Mouse (Mus musculus): ENCODE data around the gene Dock3. TPM values are rescaled to one million over a fixed set of nuclear protein-coding genes. Genes with fewer than 3 reads are reported as not detected.

Gene Dock3
- polyA plus RNA-seq, 1 experiment from 2014 or later, result 26.7 TPM

DNA sequence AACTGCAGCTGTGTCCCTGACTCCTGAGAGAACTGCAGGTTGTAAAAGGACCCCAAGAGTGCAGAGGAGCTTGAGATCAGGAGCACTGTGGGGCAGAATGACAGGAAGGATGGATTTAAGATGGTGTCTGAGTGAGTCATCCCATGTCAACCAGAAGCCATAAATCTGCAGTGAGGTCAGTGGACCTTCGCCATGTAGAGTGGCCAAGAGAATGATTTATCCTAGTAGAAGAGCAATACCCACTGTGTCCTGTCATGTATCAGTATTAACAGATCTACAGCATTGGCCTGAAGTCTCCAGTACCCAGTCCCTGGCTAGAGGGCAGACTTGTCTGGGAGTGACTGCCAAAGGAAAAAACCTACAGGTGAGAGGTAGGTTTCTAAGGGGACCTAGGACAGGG lies 332.8 kb downstream of the Dock3 start:
- no peak overlapping the region for H3K4me2 ChIP-seq
- no peaks in the 10 kb centered on the region for H3K9me3 ChIP-seq (replicated peaks)
- H3K9ac ChIP-seq (replicated peaks), result no peak overlapping the region
- no peaks in the 10 kb centered on the region for H3K4me1 ChIP-seq
- peaks cover 71% of the 10 kb centered on the region for H3K36me3 ChIP-seq
- H3K27ac ChIP-seq (replicated peaks), result no peak overlapping the region
- H3K27me3 ChIP-seq (replicated peaks), result no peaks in the 10 kb centered on the region
- H3K4me3 ChIP-seq (replicated peaks), result no peak overlapping the region
- 82% methylated on average over 1 of the region's 1 CpGs for whole genome bisulfite sequencing
- ATAC-seq (ENCODE audit: low FRiP score), result no peak

GRCm38 (mm10) chr9:106893327-106893726 lies 338.4 kb downstream of the Dock3 start:
- H3K4me3 ChIP-seq (replicated peaks), result no peak overlapping the region
- 55% methylated on average over 3 of the region's 3 CpGs for WGBS
- peaks cover 47% of the 10 kb centered on the region for H3K36me3 ChIP-seq
- no peak for ATAC-seq (ENCODE audit: low FRiP score)
- peaks cover 41% of the 10 kb centered on the region for H3K4me1 ChIP-seq
- no peaks in the 10 kb centered on the region for H3K27me3 ChIP-seq (replicated peaks)
- peak overlapping the region; percentile 4; the same call in 1 of the 2 replicates for H3K9ac ChIP-seq (replicated peaks)
- H3K9me3 ChIP-seq (replicated peaks), result no peaks in the 10 kb centered on the region
- no peak overlapping the region for H3K27ac ChIP-seq (replicated peaks)
- peak overlapping the region; percentile 32 for H3K4me2 ChIP-seq

GRCm38 (mm10) chr9:106892552-106892875 lies 339.2 kb downstream of the Dock3 start:
- Histone ChIP-seq H3K36me3 (peaks cover 50% of the 10 kb centered on the region), H3K4me1 (peaks cover 49% of the 10 kb centered on the region), H3K27me3 (replicated peaks) (no peaks in the 10 kb centered on the region), H3K9ac (replicated peaks) (peak overlapping the region; percentile 83), H3K27ac (replicated peaks) (peak overlapping the region; percentile 96), H3K4me3 (replicated peaks) (peak overlapping the region; percentile 96), H3K9me3 (replicated peaks) (no peaks in the 10 kb centered on the region), H3K4me2 (peak overlapping the region; percentile 84)
- ATAC-seq (ENCODE audit: low FRiP score), result no peak
- WGBS, result 0% methylated on average over 9 of the region's 9 CpGs

DNA sequence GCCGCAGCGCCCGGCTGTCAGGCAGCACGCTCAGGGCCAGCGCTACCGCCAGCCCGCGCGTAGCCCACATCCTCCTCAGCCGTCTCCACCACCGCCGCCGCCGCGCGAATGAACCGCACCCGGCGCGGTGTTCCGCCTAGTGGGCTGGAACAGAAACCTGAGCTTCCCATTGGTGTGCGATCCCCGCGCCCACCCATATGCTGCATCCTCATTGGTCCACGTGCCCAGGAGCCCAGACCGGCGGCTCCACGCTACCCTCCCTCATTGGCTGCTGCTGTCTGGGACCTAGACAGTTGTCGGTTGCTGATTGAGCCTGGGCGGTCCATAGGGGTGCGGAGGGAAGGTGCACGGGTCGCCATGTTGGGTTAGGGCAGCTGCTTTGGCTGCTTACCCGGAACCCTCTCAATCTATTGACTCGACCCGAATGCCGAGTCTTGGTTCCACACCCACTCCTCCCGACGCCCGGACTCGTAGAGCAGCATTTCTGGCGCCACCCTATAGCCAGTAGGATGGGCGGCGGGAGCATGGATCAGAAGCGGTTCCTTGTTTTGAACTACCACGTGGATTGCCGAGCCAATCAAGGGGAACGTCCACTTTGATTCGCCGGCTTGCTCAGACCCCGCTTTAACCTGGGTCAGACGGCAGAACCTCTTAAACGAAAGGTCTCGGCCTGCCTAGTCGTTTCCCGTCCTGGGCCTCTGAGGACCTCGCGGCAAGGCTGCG lies 339.7 kb downstream of the Dock3 start, which contains the start of gene Manf:
Gene Manf, minus strand, starts transcription at position 151 of the 723 bp plus-strand sequence.
- WGBS, result under 1% methylated on average over 59 of the region's 59 CpGs
- H3K36me3 ChIP-seq, result peaks cover 47% of the 10 kb centered on the region
- peak within 1 kb of the TSS; percentile 96 for H3K4me3 ChIP-seq (replicated peaks)

GRCm38 (mm10) chr9:106891341-106891741 lies 340.4 kb downstream of the Dock3 start:
- H3K4me1 ChIP-seq, result peaks cover 53% of the 10 kb centered on the region
- peak overlapping the region; percentile 96 for H3K9ac ChIP-seq (replicated peaks)
- peaks cover 40% of the 10 kb centered on the region for H3K36me3 ChIP-seq
- peak overlapping the region; percentile 96 for H3K4me3 ChIP-seq (replicated peaks)
- H3K27ac ChIP-seq (replicated peaks), result peak overlapping the region; percentile 90
- H3K27me3 ChIP-seq (replicated peaks), result no peaks in the 10 kb centered on the region
- no peak for ATAC-seq (ENCODE audit: low FRiP score)
- H3K4me2 ChIP-seq, result peak overlapping the region; percentile 84
- 0% methylated on average over 17 of the region's 17 CpGs for WGBS
- H3K9me3 ChIP-seq (replicated peaks), result no peaks in the 10 kb centered on the region

More for the DNA sequence above, 339.7 kb downstream of the Dock3 start, which contains the start of gene Manf:
- ATAC-seq (ENCODE audit: low FRiP score), result peak; percentile 99
- Histone ChIP-seq H3K9ac (replicated peaks) (peak within 1 kb of the TSS; percentile 96), H3K4me2 (peak within 1 kb of the TSS; percentile 84), H3K9me3 (replicated peaks) (no peaks in the 10 kb centered on the region), H3K27me3 (replicated peaks) (no peaks in the 10 kb centered on the region), H3K4me1 (peaks cover 53% of the 10 kb centered on the region), H3K27ac (replicated peaks) (peak within 1 kb of the TSS; percentile 96)

- no peak for ATAC-seq (ENCODE audit: low FRiP score)
- H3K4me1 ChIP-seq, result peaks cover 56% of the 10 kb centered on the region
- H3K27ac ChIP-seq (replicated peaks), result no peak overlapping the region
- peaks cover 38% of the 10 kb centered on the region for H3K36me3 ChIP-seq
- peak overlapping the region; percentile 96 for H3K9ac ChIP-seq (replicated peaks)
- peak overlapping the region; percentile 96 for H3K4me3 ChIP-seq (replicated peaks)
- 67% methylated on average over 8 of the region's 8 CpGs for WGBS
- peak overlapping the region; percentile 84 for H3K4me2 ChIP-seq
- H3K9me3 ChIP-seq (replicated peaks), result no peaks in the 10 kb centered on the region
- no peaks in the 10 kb centered on the region for H3K27me3 ChIP-seq (replicated peaks)
Observed at GRCm38 (mm10) chr9:106890496-106891240, 341.0 kb downstream of the Dock3 start.

- Histone ChIP-seq H3K4me3 (replicated peaks) (no peak overlapping the region), H3K4me2 (no peak overlapping the region), H3K4me1 (peaks cover 70% of the 10 kb centered on the region), H3K9ac (replicated peaks) (peak overlapping the region; percentile 96; the same call in 1 of the 2 replicates), H3K36me3 (peaks cover 33% of the 10 kb centered on the region), H3K27me3 (replicated peaks) (no peaks in the 10 kb centered on the region), H3K9me3 (replicated peaks) (no peaks in the 10 kb centered on the region), H3K27ac (replicated peaks) (no peak overlapping the region)
- WGBS, result 88% methylated on average over 9 of the region's 9 CpGs
- ATAC-seq (ENCODE audit: low FRiP score), result no peak
Observed at GRCm38 (mm10) chr9:106889321-106889720, 342.4 kb downstream of the Dock3 start.

DNA sequence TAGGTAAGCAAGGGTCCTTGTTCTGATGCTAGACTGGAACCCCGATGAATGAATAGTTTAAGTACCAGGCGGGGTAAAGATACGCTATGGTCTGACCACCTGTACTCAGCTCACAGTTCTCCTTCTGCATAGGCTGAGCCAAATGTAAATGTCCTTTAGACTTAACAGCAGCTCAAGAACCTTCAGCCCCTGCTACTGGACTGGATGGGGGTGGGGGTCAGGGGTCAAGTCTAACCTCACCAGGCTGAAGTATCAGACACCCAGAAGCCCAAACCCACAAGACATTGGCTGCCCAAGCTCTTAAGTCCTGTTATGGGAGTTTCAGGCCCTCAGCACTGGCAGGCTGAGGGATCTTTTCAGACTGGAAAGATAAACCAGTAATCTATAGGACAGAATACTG lies 343.4 kb downstream of the Dock3 start:
- no peak for ATAC-seq (ENCODE audit: low FRiP score)
- H3K27ac ChIP-seq (replicated peaks), result no peak overlapping the region
- peaks cover 36% of the 10 kb centered on the region for H3K36me3 ChIP-seq
- H3K4me3 ChIP-seq (replicated peaks), result no peak overlapping the region
- no peaks in the 10 kb centered on the region for H3K27me3 ChIP-seq (replicated peaks)
- H3K4me1 ChIP-seq, result peaks cover 74% of the 10 kb centered on the region
- no peak overlapping the region for H3K4me2 ChIP-seq
- WGBS, result 94% methylated on average over 3 of the region's 3 CpGs
- no peak overlapping the region for H3K9ac ChIP-seq (replicated peaks)
- H3K9me3 ChIP-seq (replicated peaks), result no peaks in the 10 kb centered on the region

DNA sequence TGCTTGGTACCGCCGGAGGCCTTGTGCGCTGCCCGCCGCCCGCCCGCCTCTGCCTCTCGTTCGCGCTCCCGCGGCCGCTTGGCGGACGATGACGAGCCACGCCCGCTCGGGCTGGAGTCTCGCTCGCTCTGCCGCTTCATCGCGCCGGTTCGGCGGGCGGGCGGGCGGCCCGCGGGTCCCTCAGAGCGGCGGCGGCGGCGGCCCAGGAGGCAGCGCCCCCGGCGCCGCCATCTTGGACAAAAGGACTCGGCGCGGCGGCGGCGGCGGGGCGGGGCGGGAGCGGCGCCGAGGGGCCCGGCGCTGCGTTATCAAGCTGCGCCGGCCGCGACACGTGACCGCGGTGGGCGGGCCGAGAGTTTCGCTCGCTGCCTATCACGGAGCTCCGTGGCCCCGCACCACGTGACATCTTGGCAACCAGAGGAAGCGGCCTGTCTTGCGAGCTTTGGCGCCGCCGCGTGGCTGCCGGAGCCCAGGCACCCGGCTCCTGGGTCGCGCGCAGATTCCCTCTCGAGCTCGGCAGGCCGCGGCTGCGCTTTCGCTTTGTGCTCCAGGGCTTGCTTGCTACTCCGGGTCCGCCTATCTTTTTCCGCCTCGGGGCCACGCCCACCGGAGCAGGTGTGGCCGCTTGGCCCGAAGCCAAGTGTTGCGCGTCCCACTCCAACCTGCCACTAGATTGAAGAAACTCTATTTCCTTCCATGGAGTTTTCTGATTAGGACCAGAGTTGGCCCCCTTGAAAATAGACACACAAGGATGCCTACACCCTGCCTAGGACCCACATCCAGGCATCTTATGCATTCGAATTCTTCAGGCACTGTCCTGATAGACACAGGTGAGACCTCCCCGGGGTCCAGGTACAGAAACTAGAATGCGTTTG lies 344.6 kb downstream of the Dock3 start, which contains the start of gene Rbm15b:
Gene Rbm15b, minus strand, starts transcription at position 601 of the 875 bp plus-strand sequence.
- H3K9ac ChIP-seq (replicated peaks), result peak within 1 kb of the TSS; percentile 91
- H3K9me3 ChIP-seq (replicated peaks), result no peaks in the 10 kb centered on the region
- ATAC-seq (ENCODE audit: low FRiP score), result peak; percentile 72
- WGBS, result 3% methylated on average over 91 of the region's 101 CpGs
- H3K4me2 ChIP-seq, result peak within 1 kb of the TSS; percentile 89
- H3K27ac ChIP-seq (replicated peaks), result peak within 1 kb of the TSS; percentile 87
- peak within 1 kb of the TSS; percentile 92 for H3K4me3 ChIP-seq (replicated peaks)
- peaks cover 80% of the 10 kb centered on the region for H3K4me1 ChIP-seq
- peaks cover 48% of the 10 kb centered on the region for H3K36me3 ChIP-seq
- H3K27me3 ChIP-seq (replicated peaks), result no peaks in the 10 kb centered on the region

DNA sequence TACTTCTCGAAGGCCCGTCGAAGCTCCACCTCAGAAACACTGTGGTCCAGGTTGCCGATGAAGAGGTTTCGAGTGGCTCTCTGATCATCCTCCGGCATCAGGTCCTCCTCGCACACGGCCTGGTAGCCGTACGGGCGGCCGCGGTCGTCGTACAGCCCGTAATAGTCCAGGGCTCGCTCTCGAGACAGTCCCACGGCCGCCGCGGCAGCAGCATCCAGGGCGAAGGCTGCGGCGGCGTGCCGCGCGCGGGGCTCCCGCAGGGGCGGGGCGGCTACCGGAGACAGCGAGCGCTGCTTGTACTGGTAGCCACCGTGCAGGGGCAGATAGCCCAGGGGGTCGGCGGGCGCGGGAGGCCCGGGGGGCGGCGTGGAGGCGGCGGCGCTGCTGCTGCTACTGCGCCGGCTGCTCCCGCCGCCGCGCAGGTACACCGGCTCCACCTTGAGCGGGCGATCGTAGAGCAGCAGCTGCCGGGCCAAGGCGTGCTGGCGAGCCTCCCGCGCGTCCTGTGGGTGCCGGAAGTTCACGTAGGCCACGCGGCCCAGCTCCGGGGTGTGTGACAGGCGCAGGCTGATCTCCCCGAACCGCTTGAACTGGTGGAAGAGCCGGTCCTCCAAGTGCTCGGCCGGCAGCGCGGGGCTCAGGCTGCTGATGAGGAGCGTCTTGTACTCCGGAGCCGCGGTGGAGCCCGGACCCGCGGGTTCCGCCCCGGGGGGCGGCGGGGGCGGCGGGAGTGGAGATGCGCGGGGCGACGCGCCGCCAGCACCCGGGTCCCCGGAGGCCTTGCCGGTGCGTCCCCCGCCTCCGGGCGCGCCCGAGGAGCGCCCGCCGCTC lies 345.6 kb downstream of the Dock3 start:
- ATAC-seq (ENCODE audit: low FRiP score), result 0 out of 2 replicates have a peak, but pooled peaks have one; percentile 9

More for the DNA sequence above, 345.6 kb downstream of the Dock3 start:
- under 1% methylated on average over 82 of the region's 107 CpGs for WGBS
- peaks cover 55% of the 10 kb centered on the region for H3K36me3 ChIP-seq
- peak overlapping the region; percentile 91 for H3K9ac ChIP-seq (replicated peaks)
- peak overlapping the region; percentile 87 for H3K27ac ChIP-seq (replicated peaks)
- H3K4me1 ChIP-seq, result peaks cover 87% of the 10 kb centered on the region
- peak overlapping the region; percentile 92 for H3K4me3 ChIP-seq (replicated peaks)
- no peaks in the 10 kb centered on the region for H3K27me3 ChIP-seq (replicated peaks)
- peak overlapping the region; percentile 89 for H3K4me2 ChIP-seq
- no peaks in the 10 kb centered on the region for H3K9me3 ChIP-seq (replicated peaks)

All from neural tube, embryonic 15.5 days (tissue).